Mouse (Mus musculus) embryonic facial prominence, embryonic 13.5 days (tissue): ENCODE measurements around the gene Fbxl16. TPM values are rescaled to one million over a fixed set of nuclear protein-coding genes. Genes with fewer than 3 reads are reported as not detected.

Experiments
- ATAC-seq: fragments of 200-750 bp; cut with Nextera tagmentation; 2 replicates; pipeline ENCODE4 v1.8.0; 2017; ENCODE audit warnings: low read depth; ENCODE audit not compliant: insufficient number of reproducible peaks, insufficient read depth, low FRiP score, low TSS enrichment
- H3K27ac ChIP-seq: fragments of 300-500 bp; sonication (generic); 2 replicates; pipeline ENCODE4 v1.5.1; 2015; ENCODE audit warnings: moderate library complexity, mild to moderate bottlenecking, inconsistent platforms
- H3K27me3 ChIP-seq: fragments of 300-500 bp; sonication (generic); 2 replicates; pipeline ENCODE4 v1.6.1; 2015; ENCODE audit warnings: mild to moderate bottlenecking, inconsistent platforms
- H3K36me3 ChIP-seq: fragments of 300-500 bp; sonication (generic); 2 replicates; pipeline ENCODE4 v1.6.1; 2015; ENCODE audit warnings: mild to moderate bottlenecking, inconsistent platforms
- H3K4me1 ChIP-seq: fragments of 300-500 bp; sonication (generic); 2 replicates; pipeline ENCODE4 v1.6.1; 2015; ENCODE audit warnings: inconsistent platforms
- H3K4me2 ChIP-seq: fragments of 300-500 bp; sonication (generic); 2 replicates; pipeline ENCODE4 v1.6.1; 2015; ENCODE audit warnings: moderate library complexity, mild to moderate bottlenecking, inconsistent platforms
- H3K4me3 ChIP-seq: fragments of 300-500 bp; sonication (generic); 2 replicates; pipeline ENCODE4 v1.5.1; 2015; ENCODE audit warnings: mild to moderate bottlenecking, inconsistent platforms
- H3K9ac ChIP-seq: fragments of 300-500 bp; sonication (generic); 2 replicates; pipeline ENCODE4 v1.6.1; 2015; ENCODE audit warnings: mild to moderate bottlenecking, inconsistent platforms
- H3K9me3 ChIP-seq: fragments of 300-500 bp; sonication (generic); 2 replicates; pipeline ENCODE4 v1.6.1; 2016; ENCODE audit warnings: inconsistent platforms
- WGBS: fragments of 180-500 bp; shearing (Covaris S2); methylation state at CpG from one replicate; pipeline ENCODE4 v1.1.7; 2015; ENCODE audit warnings: mixed read lengths; 5-methylcytosine and 5-hydroxymethylcytosine counted together
- polyA plus RNA-seq: library from polyadenylated mRNA; unstranded; fragments of >200 nt; fragmentation: Nextera tagmentation; extraction: Ambion mirVana; gene quantifications from 2 replicates; pipeline ENCODE4 v1.2.1, GENCODE M21; 2015

Gene Fbxl16
- polyA plus RNA-seq, 1 experiment from 2014 or later, result 4.2 TPM

GRCm38 (mm10) chr17:25860832-25861703 lies 52.2 kb downstream of the Fbxl16 start, which contains the start of gene Wdr90:
TSS of gene Wdr90 (minus strand) at chr17:25861501.
- 3% methylated on average over 65 of the region's 65 CpGs for WGBS
- Histone ChIP-seq H3K27me3 (no peaks in the 10 kb centered on the region), H3K4me3 (peak within 1 kb of the TSS; percentile 71), H3K27ac (peak within 1 kb of the TSS; percentile 89), H3K9ac (peak within 1 kb of the TSS; percentile 85), H3K4me1 (peaks cover 24% of the 10 kb centered on the region), H3K36me3 (0 out of 2 replicates have a peak, but pooled peaks cover 4% of the 10 kb centered on the region), H3K9me3 (no peaks in the 10 kb centered on the region), H3K4me2 (peak within 1 kb of the TSS; percentile 78)
- ATAC-seq, result peak; percentile 86

- Histone ChIP-seq H3K27ac (peak overlapping the region; percentile 89), H3K36me3 (0 out of 2 replicates have a peak, but pooled peaks cover 4% of the 10 kb centered on the region), H3K9me3 (no peaks in the 10 kb centered on the region), H3K4me3 (peak overlapping the region; percentile 71), H3K9ac (peak overlapping the region; percentile 85), H3K4me2 (peak overlapping the region; percentile 78), H3K4me1 (peaks cover 24% of the 10 kb centered on the region), H3K27me3 (no peaks in the 10 kb centered on the region)
- 9% methylated on average over 6 of the region's 6 CpGs for WGBS
- no peak for ATAC-seq
These were observed 53.1 kb downstream of the Fbxl16 start for GRCm38 (mm10) chr17:25861704-25862612.

GRCm38 (mm10) chr17:25863681-25864080 lies 54.8 kb downstream of the Fbxl16 start:
- Histone ChIP-seq H3K27ac (no peak overlapping the region), H3K9me3 (no peaks in the 10 kb centered on the region), H3K9ac (no peak overlapping the region; the same call in 1 of the 2 replicates), H3K27me3 (no peaks in the 10 kb centered on the region), H3K4me1 (peaks cover 34% of the 10 kb centered on the region), H3K4me2 (no peak overlapping the region), H3K4me3 (no peak overlapping the region), H3K36me3 (0 out of 2 replicates have a peak, but pooled peaks cover 4% of the 10 kb centered on the region)
- no peak for ATAC-seq
- 88% methylated on average over 6 of the region's 6 CpGs for WGBS

GRCm38 (mm10) chr17:25864311-25864710 lies 55.4 kb downstream of the Fbxl16 start:
- ATAC-seq, result no peak
- Histone ChIP-seq H3K36me3 (no peaks in the 10 kb centered on the region), H3K27me3 (no peaks in the 10 kb centered on the region), H3K9me3 (no peaks in the 10 kb centered on the region), H3K9ac (no peak overlapping the region; the same call in 1 of the 2 replicates), H3K4me1 (peaks cover 37% of the 10 kb centered on the region), H3K4me3 (no peak overlapping the region), H3K27ac (no peak overlapping the region), H3K4me2 (no peak overlapping the region)
- 89% methylated on average over 14 of the region's 14 CpGs for WGBS

- H3K27ac ChIP-seq, result no peak overlapping the region
These were observed 56.4 kb downstream of the Fbxl16 start for GRCm38 (mm10) chr17:25865288-25865687.

GRCm38 (mm10) chr17:25866172-25866571 lies 57.3 kb downstream of the Fbxl16 start:
- no peaks in the 10 kb centered on the region for H3K27me3 ChIP-seq
- H3K4me1 ChIP-seq, result peaks cover 20% of the 10 kb centered on the region
- ATAC-seq, result no peak
- no peaks in the 10 kb centered on the region for H3K36me3 ChIP-seq
- H3K4me3 ChIP-seq, result no peak overlapping the region
- H3K9me3 ChIP-seq, result no peaks in the 10 kb centered on the region
- no peak overlapping the region for H3K9ac ChIP-seq
- no peak overlapping the region for H3K4me2 ChIP-seq
- H3K27ac ChIP-seq, result no peak overlapping the region
- WGBS, result 89% methylated on average over 3 of the region's 3 CpGs

More at GRCm38 (mm10) chr17:25865288-25865687, 56.4 kb downstream of the Fbxl16 start:
- H3K4me2 ChIP-seq, result no peak overlapping the region
- H3K4me3 ChIP-seq, result no peak overlapping the region
- no peak overlapping the region for H3K9ac ChIP-seq
- no peak for ATAC-seq
- peaks cover 27% of the 10 kb centered on the region for H3K4me1 ChIP-seq
- H3K36me3 ChIP-seq, result no peaks in the 10 kb centered on the region
- no peaks in the 10 kb centered on the region for H3K27me3 ChIP-seq
- H3K9me3 ChIP-seq, result no peaks in the 10 kb centered on the region
- 88% methylated on average over 11 of the region's 11 CpGs for WGBS

GRCm38 (mm10) chr17:25867509-25867835 lies 58.6 kb downstream of the Fbxl16 start:
- Histone ChIP-seq H3K4me2 (peak overlapping the region; percentile 100), H3K9me3 (no peaks in the 10 kb centered on the region), H3K36me3 (no peaks in the 10 kb centered on the region), H3K9ac (peak overlapping the region; percentile 73), H3K27me3 (no peaks in the 10 kb centered on the region), H3K27ac (no peak overlapping the region), H3K4me3 (peak overlapping the region; percentile 68), H3K4me1 (peaks cover 15% of the 10 kb centered on the region)
- ATAC-seq, result no peak
- 12% methylated on average over 7 of the region's 7 CpGs for WGBS

- H3K4me2 ChIP-seq, result peak overlapping the region; percentile 100
- H3K36me3 ChIP-seq, result no peaks in the 10 kb centered on the region
- WGBS, result under 1% methylated on average over 42 of the region's 42 CpGs
- H3K9ac ChIP-seq, result peak overlapping the region; percentile 73
- H3K4me1 ChIP-seq, result peaks cover 15% of the 10 kb centered on the region
- no peaks in the 10 kb centered on the region for H3K27me3 ChIP-seq
- H3K27ac ChIP-seq, result no peak overlapping the region
- peak overlapping the region; percentile 68 for H3K4me3 ChIP-seq
- peak; percentile 53; the same call in 1 of the 2 replicates for ATAC-seq
- no peaks in the 10 kb centered on the region for H3K9me3 ChIP-seq
These were observed 59.1 kb downstream of the Fbxl16 start for GRCm38 (mm10) chr17:25867836-25868600.

- Histone ChIP-seq H3K9ac (peak within 1 kb of the TSS; percentile 73), H3K4me3 (peak within 1 kb of the TSS; percentile 68), H3K36me3 (no peaks in the 10 kb centered on the region), H3K4me1 (peaks cover 15% of the 10 kb centered on the region), H3K9me3 (no peaks in the 10 kb centered on the region), H3K27ac (peak within 1 kb of the TSS; percentile 71), H3K27me3 (no peaks in the 10 kb centered on the region), H3K4me2 (peak within 1 kb of the TSS; percentile 100)
- ATAC-seq, result peak; percentile 84
- WGBS, result under 1% methylated on average over 24 of the region's 24 CpGs
These were observed 59.8 kb downstream of the Fbxl16 start, which contains the start of gene Mcrip2 for GRCm38 (mm10) chr17:25868601-25869191. TSS of gene Mcrip2 (minus strand) at chr17:25868764.

- Histone ChIP-seq H3K27ac (no peak overlapping the region), H3K4me2 (no peak overlapping the region), H3K4me3 (no peak overlapping the region), H3K36me3 (no peaks in the 10 kb centered on the region), H3K9me3 (no peaks in the 10 kb centered on the region), H3K4me1 (peaks cover 21% of the 10 kb centered on the region), H3K27me3 (no peaks in the 10 kb centered on the region), H3K9ac (no peak overlapping the region)
- 90% methylated on average over 8 of the region's 8 CpGs for WGBS
- no peak for ATAC-seq
These were observed 60.6 kb downstream of the Fbxl16 start for GRCm38 (mm10) chr17:25869498-25869897.
